ENCODE assay signal across 8 mouse cellular contexts in the genomic region with DNA sequence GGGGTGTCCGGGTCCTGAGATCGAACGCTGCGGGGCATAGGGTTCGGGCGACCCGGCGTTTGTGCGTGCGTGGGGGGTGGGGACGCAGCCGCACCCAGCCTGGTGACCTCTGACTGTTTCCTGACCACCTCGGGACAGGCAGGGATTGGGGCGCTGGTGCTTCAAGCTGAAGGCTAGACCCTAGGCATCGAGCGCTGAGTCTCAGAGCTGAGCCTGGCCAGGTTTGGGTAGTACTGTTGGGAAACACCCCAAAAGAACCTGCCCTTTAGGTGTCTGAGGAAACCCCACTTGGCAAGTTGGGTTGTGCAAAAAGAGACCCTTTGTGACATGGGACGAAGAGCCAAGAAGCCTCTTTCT. TPM values are rescaled to one million over a fixed set of nuclear protein-coding genes. Genes with fewer than 3 reads are reported as not detected.
DNase-seq lines count a peak whose midpoint lies in the region; ATAC-seq lines count a peak whose summit lies in the region.

A gene (minus strand): TSS at position 38 of the 357 bp plus-strand sequence.

- H3K4me3 ChIP-seq in heart, embryonic 15.5 days, result peak within 1 kb of the TSS; percentile 72
- peak within 1 kb of the TSS; percentile 62 for H3K4me3 ChIP-seq in hindbrain, embryonic 12.5 days
- H3K4me3 ChIP-seq in liver, embryonic 15.5 days (replicated peaks), result peak within 1 kb of the TSS; percentile 62

- H3K9me3 ChIP-seq in heart, embryonic 15.5 days (replicated peaks), result no peaks in the 10 kb centered on the region
- H3K9me3 ChIP-seq in hindbrain, embryonic 12.5 days (replicated peaks), result no peaks in the 10 kb centered on the region
- no peaks in the 10 kb centered on the region for H3K9me3 ChIP-seq in liver, embryonic 15.5 days (replicated peaks)

- peak within 1 kb of the TSS; percentile 94 for H3K4me2 ChIP-seq in heart, embryonic 15.5 days
- peak within 1 kb of the TSS; percentile 73 for H3K4me2 ChIP-seq in hindbrain, embryonic 12.5 days (replicated peaks)
- peak within 1 kb of the TSS; percentile 88 for H3K4me2 ChIP-seq in liver, embryonic 15.5 days

- no peaks in the 10 kb centered on the region for H3K36me3 ChIP-seq in heart, embryonic 15.5 days
- no peaks in the 10 kb centered on the region for H3K36me3 ChIP-seq in hindbrain, embryonic 12.5 days
- H3K36me3 ChIP-seq in liver, embryonic 15.5 days (replicated peaks), result no peaks in the 10 kb centered on the region

- WGBS in heart, embryonic 15.5 days, result 12% methylated on average over 17 of the region's 17 CpGs
- 10% methylated on average over 17 of the region's 17 CpGs for WGBS in hindbrain, embryonic 12.5 days
- WGBS in liver, embryonic 15.5 days (ENCODE audit: insufficient replicate concordance), result 9% methylated on average over 17 of the region's 17 CpGs

- DNase-seq in heart, postnatal 4 days, result no peak
- DNase-seq in ZHBTc4 (ENCODE audit: low read depth, low spot score), result peak; percentile 6
- DNase-seq in right cerebral cortex, adult 2 months (ENCODE audit: low spot score in 2 of 2), result no peak
- DNase-seq in spleen, postnatal 10 days (ENCODE audit: low spot score in 2 of 2), result no peak
- DNase-seq in kidney, adult 18-20 months, result no peak

- peaks cover 23% of the 10 kb centered on the region for H3K4me1 ChIP-seq in heart, embryonic 15.5 days (replicated peaks)
- peaks cover 18% of the 10 kb centered on the region for H3K4me1 ChIP-seq in hindbrain, embryonic 12.5 days
- peaks cover 43% of the 10 kb centered on the region for H3K4me1 ChIP-seq in liver, embryonic 15.5 days (replicated peaks)

- peak within 1 kb of the TSS; percentile 65 for H3K9ac ChIP-seq in heart, embryonic 15.5 days
- peak within 1 kb of the TSS; percentile 83 for H3K9ac ChIP-seq in hindbrain, embryonic 12.5 days
- H3K9ac ChIP-seq in liver, embryonic 15.5 days, result peak within 1 kb of the TSS; percentile 50

- 0 out of 2 replicates have a peak, but pooled peaks have one; percentile 18 for ATAC-seq in heart, embryonic 15.5 days (replicated peaks; ENCODE audit: insufficient number of reproducible peaks, insufficient read depth, low FRiP score, low read depth)
- peak; percentile 57 for ATAC-seq in hindbrain, embryonic 12.5 days (ENCODE audit: low FRiP score)
- ATAC-seq in liver, embryonic 15.5 days (ENCODE audit: insufficient read depth), result peak; percentile 19; the same call in 1 of the 2 replicates

- H3K27ac ChIP-seq in heart, embryonic 15.5 days, result peak within 1 kb of the TSS; percentile 64
- H3K27ac ChIP-seq in hindbrain, embryonic 12.5 days, result peak within 1 kb of the TSS; percentile 83
- H3K27ac ChIP-seq in liver, embryonic 15.5 days (replicated peaks), result no peak within 1 kb of the TSS

- no peaks in the 10 kb centered on the region for H3K27me3 ChIP-seq in heart, embryonic 15.5 days
- no peaks in the 10 kb centered on the region for H3K27me3 ChIP-seq in hindbrain, embryonic 12.5 days
- H3K27me3 ChIP-seq in liver, embryonic 15.5 days, result peaks cover 60% of the 10 kb centered on the region

RNA-seq across cellular contexts. Expression of the gene that starts here (rescaled TPM):
- polyA plus RNA-seq in heart, embryonic 15.5 days (2015; fragmentation: Nextera tagmentation; extraction: Ambion mirVana), result 7.1 and 8.2 TPM in 2 replicates
- 1 to 10 TPM; 1.6 TPM for total RNA-seq in heart, postnatal 4 days (2021)
- polyA plus RNA-seq in hindbrain, embryonic 12.5 days (2016; fragmentation: Nextera tagmentation; extraction: Ambion mirVana), result 59.0 and 59.8 TPM in 2 replicates
- polyA plus RNA-seq in liver, embryonic 15.5 days (2015; fragmentation: Nextera tagmentation; extraction: Ambion mirVana), result 0.83 and 1.0 TPM in 2 replicates
